Mouse (Mus musculus): Measurements from ENCODE around the gene Apobec1. TPM values are rescaled to one million over a fixed set of nuclear protein-coding genes. Genes with fewer than 3 reads are reported as not detected.
A peak's percentile ranks its signal among the peaks of the same experiment; 100 is the strongest.

Apobec1 gene
- total and polyA plus RNA-seq, 2 experiments from 2014 or later = 3.9 to 21.0 TPM

DNA sequence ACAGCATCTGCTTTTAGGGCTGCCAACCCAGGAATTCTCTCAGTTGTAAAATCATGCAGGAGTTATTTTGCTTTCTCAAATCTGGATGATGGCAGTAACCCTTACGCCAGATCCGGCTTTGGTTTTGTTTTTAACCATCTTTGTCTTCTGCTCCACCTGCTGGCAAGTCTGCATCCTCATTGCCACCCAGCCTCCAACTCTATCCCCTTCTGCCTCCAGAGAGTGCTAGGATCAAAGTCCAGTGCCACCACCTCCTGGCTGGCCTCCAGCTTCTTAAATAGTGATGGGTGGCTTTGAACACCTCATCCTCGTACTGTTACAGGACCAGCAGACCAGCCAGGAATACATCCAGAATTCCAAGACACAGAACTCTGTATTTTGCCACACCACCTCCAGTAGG is 34.4 kb upstream of the Apobec1 start:
- DNase-seq (ENCODE audit: low spot score) (no peak), ATAC-seq (ENCODE audit: insufficient read depth, low read depth) (no peak)
- Histone ChIP-seq H3K4me1 (ENCODE audit: control insufficient read depth, insufficient read depth) (no peaks in the 10 kb centered on the region), H3K9me3 (replicated peaks; ENCODE audit: control insufficient read depth, low read length) (no peaks in the 10 kb centered on the region), H3K4me2 (ENCODE audit: low read depth, low read length) (no peak overlapping the region), H3K27ac (ENCODE audit: low read depth) (no peak overlapping the region), H3K27me3 (ENCODE audit: control insufficient read depth, insufficient read depth, low read length) (no peaks in the 10 kb centered on the region), H3K36me3 (replicated peaks; ENCODE audit: control insufficient read depth, insufficient read depth, low read length) (no peaks in the 10 kb centered on the region), H3K9ac (replicated peaks; ENCODE audit: low read depth, low read length) (no peak overlapping the region), H3K4me3 (ENCODE audit: low read depth, low read length) (no peak overlapping the region)
- TF ChIP-seq CTCF (IDR thresholded peaks at IDR 0.05; ENCODE audit: low read depth) (no peak), EP300 (IDR thresholded peaks at IDR 0.05; ENCODE audit: low read depth) (no peak)
- WGBS = 71% methylated on average over 3 of the region's 3 CpGs

DNA sequence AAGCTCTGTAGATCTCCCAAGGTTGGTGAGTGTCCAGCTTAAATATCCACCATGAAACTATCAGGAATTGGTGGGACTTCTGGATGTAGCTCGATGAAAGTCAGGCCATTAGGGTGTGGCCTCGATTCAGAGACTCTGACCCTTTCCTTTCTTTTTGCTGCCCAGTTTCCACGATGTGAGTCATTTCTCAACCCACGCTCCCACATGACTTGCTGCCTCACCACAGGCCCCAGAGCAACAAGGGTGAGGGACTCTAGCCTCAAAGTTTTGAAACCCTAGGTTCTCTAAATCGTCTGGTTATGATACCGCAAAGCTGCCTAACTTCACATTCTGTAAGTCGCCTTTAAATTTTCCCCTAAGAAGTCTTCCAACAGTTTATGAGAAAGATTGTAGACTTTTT is 33.1 kb upstream of the Apobec1 start:
- Histone ChIP-seq H3K4me2 (ENCODE audit: low read depth, low read length) (no peak overlapping the region), H3K27me3 (ENCODE audit: control insufficient read depth, insufficient read depth, low read length) (no peaks in the 10 kb centered on the region), H3K27ac (ENCODE audit: low read depth) (no peak overlapping the region), H3K4me3 (ENCODE audit: low read depth, low read length) (no peak overlapping the region), H3K9me3 (replicated peaks; ENCODE audit: control insufficient read depth, low read length) (no peaks in the 10 kb centered on the region), H3K36me3 (replicated peaks; ENCODE audit: control insufficient read depth, insufficient read depth, low read length) (no peaks in the 10 kb centered on the region), H3K4me1 (ENCODE audit: control insufficient read depth, insufficient read depth) (no peaks in the 10 kb centered on the region), H3K9ac (replicated peaks; ENCODE audit: low read depth, low read length) (no peak overlapping the region)
- WGBS = 68% methylated on average over 7 of the region's 7 CpGs
- TF ChIP-seq CTCF (IDR thresholded peaks at IDR 0.05; ENCODE audit: low read depth) (no peak), EP300 (IDR thresholded peaks at IDR 0.05; ENCODE audit: low read depth) (no peak)
- DNase-seq (ENCODE audit: low spot score) (no peak), ATAC-seq (ENCODE audit: insufficient read depth, low read depth) (no peak)

DNA sequence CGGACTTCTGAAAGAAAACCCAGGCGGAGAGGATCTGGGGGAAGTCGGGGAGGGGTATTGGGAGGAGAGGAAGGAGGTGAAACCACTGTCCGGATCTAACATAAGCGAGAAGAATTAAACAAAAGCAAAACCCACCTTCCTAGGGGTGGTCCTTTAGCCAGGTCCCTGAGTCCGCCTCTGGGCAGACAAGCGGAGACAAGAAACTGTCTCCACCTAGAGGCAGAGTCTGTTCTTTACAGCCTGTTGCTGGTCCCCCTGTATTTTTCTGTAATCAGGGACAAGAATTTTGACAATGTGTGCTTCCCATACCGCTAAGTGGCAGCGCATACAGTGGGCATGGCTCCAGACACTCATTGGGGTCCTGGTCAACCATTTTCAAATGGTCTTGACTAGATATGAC is 31.2 kb upstream of the Apobec1 start:
- TF ChIP-seq CTCF (IDR thresholded peaks at IDR 0.05; ENCODE audit: low read depth) (peak; percentile 55), EP300 (IDR thresholded peaks at IDR 0.05; ENCODE audit: low read depth) (no peak)
- 37% methylated on average over 9 of the region's 9 CpGs for WGBS
- no peaks in the 10 kb centered on the region for H3K9me3 ChIP-seq (replicated peaks; ENCODE audit: control insufficient read depth, low read length)
- DNase-seq (ENCODE audit: low spot score) = peak; percentile 18
- no peak overlapping the region for H3K4me2 ChIP-seq (ENCODE audit: low read depth, low read length)
- ATAC-seq (ENCODE audit: insufficient read depth, low read depth) = no peak
- no peak overlapping the region for H3K27ac ChIP-seq (ENCODE audit: low read depth)
- H3K4me1 ChIP-seq (ENCODE audit: control insufficient read depth, insufficient read depth) = no peaks in the 10 kb centered on the region
- H3K4me3 ChIP-seq (ENCODE audit: low read depth, low read length) = no peak overlapping the region
- H3K36me3 ChIP-seq (replicated peaks; ENCODE audit: control insufficient read depth, insufficient read depth, low read length) = no peaks in the 10 kb centered on the region
- no peaks in the 10 kb centered on the region; the same call in 1 of the 2 replicates for H3K27me3 ChIP-seq (ENCODE audit: control insufficient read depth, insufficient read depth, low read length)
- H3K9ac ChIP-seq (replicated peaks; ENCODE audit: low read depth, low read length) = no peak overlapping the region

DNA sequence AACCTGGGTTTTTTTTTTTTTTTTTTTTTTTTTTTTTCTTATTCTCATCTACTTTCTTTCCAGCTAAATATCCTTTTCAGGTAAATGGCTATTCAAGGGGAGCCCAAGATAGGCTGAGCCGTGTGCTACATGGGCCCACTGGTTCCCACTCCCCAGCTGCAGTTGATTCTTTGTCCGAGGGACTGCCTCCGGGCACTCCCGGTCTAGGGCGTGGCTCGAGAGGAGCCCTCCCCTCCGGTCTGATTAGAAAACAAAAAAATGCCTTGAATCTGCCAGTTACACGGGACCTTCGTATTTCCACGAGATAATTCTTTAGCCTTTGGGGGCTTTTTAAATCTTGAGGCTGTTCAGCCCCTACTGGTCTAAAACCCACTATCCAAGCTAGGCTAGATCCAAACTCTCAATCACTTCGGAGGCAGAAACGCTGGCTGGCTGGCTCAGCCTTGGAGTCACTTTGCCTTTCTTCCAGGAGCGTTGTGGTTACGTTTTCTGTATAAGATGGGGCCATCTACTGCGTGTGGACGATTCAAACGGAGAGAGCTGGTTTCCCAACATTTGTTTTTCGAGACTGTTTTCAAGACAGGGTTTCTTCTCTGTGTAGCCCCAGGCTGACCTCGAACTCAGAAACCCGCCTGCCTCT is 25.3 kb upstream of the Apobec1 start:
- WGBS = 22% methylated on average over 20 of the region's 20 CpGs

DNA sequence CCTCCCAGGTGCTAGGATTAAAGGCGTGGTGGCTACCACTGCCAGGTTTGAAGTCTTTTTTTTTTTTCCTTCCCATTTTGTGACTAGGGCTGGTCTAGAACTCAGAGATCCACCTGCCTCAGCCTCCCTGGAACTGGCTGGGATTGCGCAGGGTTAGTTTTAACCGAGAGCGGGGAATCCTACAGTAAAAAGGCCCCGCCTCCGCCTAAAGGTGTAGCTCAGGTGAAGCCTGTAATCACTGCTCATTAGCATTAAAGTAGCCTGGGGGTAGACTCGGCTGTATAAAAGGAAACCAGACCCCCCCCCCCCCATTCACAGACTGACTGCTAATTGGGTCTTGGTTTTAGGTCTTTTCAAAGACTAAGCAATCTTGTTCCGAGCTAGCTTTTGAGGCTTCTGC is 23.9 kb upstream of the Apobec1 start, which contains the start of gene Dppa3:
Dppa3 (plus strand) TSS at position 301 of the 400 bp plus-strand sequence.
- ATAC-seq (ENCODE audit: insufficient read depth, low read depth) = no peak

More for the DNA sequence above, 25.3 kb upstream of the Apobec1 start:
- TF ChIP-seq EP300 (IDR thresholded peaks at IDR 0.05; ENCODE audit: low read depth) = no peak
- TF ChIP-seq CTCF (IDR thresholded peaks at IDR 0.05; ENCODE audit: low read depth) = no peak
- Histone ChIP-seq H3K27me3 (ENCODE audit: control insufficient read depth, insufficient read depth, low read length) (peaks cover 5% of the 10 kb centered on the region; the same call in 1 of the 2 replicates), H3K9me3 (replicated peaks; ENCODE audit: control insufficient read depth, low read length) (no peaks in the 10 kb centered on the region), H3K4me1 (ENCODE audit: control insufficient read depth, insufficient read depth) (no peaks in the 10 kb centered on the region), H3K27ac (ENCODE audit: low read depth) (no peak overlapping the region), H3K9ac (replicated peaks; ENCODE audit: low read depth, low read length) (no peak overlapping the region), H3K4me2 (ENCODE audit: low read depth, low read length) (peak overlapping the region; percentile 46), H3K4me3 (ENCODE audit: low read depth, low read length) (peak overlapping the region; percentile 25), H3K36me3 (replicated peaks; ENCODE audit: control insufficient read depth, insufficient read depth, low read length) (no peaks in the 10 kb centered on the region)
- DNase-seq (ENCODE audit: low spot score) (no peak), ATAC-seq (ENCODE audit: insufficient read depth, low read depth) (no peak)

More for the DNA sequence above, 23.9 kb upstream of the Apobec1 start, which contains the start of gene Dppa3:
- Histone ChIP-seq H3K4me3 (ENCODE audit: low read depth, low read length) (0 out of 2 replicates have a peak within 1 kb of the TSS, but pooled peaks have one; percentile 25), H3K9me3 (replicated peaks; ENCODE audit: control insufficient read depth, low read length) (no peaks in the 10 kb centered on the region), H3K4me2 (ENCODE audit: low read depth, low read length) (peak within 1 kb of the TSS; percentile 46), H3K27me3 (ENCODE audit: control insufficient read depth, insufficient read depth, low read length) (peaks cover 5% of the 10 kb centered on the region; the same call in 1 of the 2 replicates), H3K27ac (ENCODE audit: low read depth) (no peak within 1 kb of the TSS), H3K36me3 (replicated peaks; ENCODE audit: control insufficient read depth, insufficient read depth, low read length) (no peaks in the 10 kb centered on the region), H3K9ac (replicated peaks; ENCODE audit: low read depth, low read length) (no peak within 1 kb of the TSS), H3K4me1 (ENCODE audit: control insufficient read depth, insufficient read depth) (no peaks in the 10 kb centered on the region)
- WGBS = 80% methylated on average over 8 of the region's 8 CpGs
- no peak for DNase-seq (ENCODE audit: low spot score)
- TF ChIP-seq EP300 (IDR thresholded peaks at IDR 0.05; ENCODE audit: low read depth) (no peak), CTCF (IDR thresholded peaks at IDR 0.05; ENCODE audit: low read depth) (no peak)

Data from heart, postnatal 0 days (tissue).